Mouse (Mus musculus) forebrain, embryonic 15.5 days (tissue): ENCODE results near the gene Tspan5. TPM values are rescaled to one million over a fixed set of nuclear protein-coding genes. Genes with fewer than 3 reads are reported as not detected.

Experiments
- ATAC-seq: fragments of 200-750 bp; cut with Nextera tagmentation; replicated peaks from 2 replicates; pipeline ENCODE4 v1.8.0; 2017; ENCODE audit warnings: mild to moderate bottlenecking, moderate TSS enrichment, moderate library complexity
- H3K27ac ChIP-seq: fragments of 300-500 bp; sonication (generic); replicated peaks from 2 replicates; pipeline ENCODE4 v1.5.1; 2015; ENCODE audit warnings: mild to moderate bottlenecking, inconsistent platforms
- H3K27me3 ChIP-seq: fragments of 300-500 bp; sonication (generic); 2 replicates; pipeline ENCODE4 v1.6.1; 2015; ENCODE audit warnings: inconsistent platforms
- H3K36me3 ChIP-seq: fragments of 300-500 bp; sonication (generic); 2 replicates; pipeline ENCODE4 v1.6.1; 2015; ENCODE audit warnings: mild to moderate bottlenecking, inconsistent platforms
- H3K4me1 ChIP-seq: fragments of 300-500 bp; sonication (generic); 2 replicates; pipeline ENCODE4 v1.6.1; 2015; ENCODE audit warnings: inconsistent platforms
- H3K4me2 ChIP-seq: fragments of 300-500 bp; sonication (generic); replicated peaks from 2 replicates; pipeline ENCODE4 v1.6.1; 2015; ENCODE audit warnings: mild to moderate bottlenecking, inconsistent platforms
- H3K4me3 ChIP-seq: fragments of 300-500 bp; sonication (generic); 2 replicates; pipeline ENCODE4 v1.5.1; 2015; ENCODE audit warnings: mild to moderate bottlenecking, inconsistent platforms
- H3K9ac ChIP-seq: fragments of 300-500 bp; sonication (generic); replicated peaks from 2 replicates; pipeline ENCODE4 v1.6.1; 2015; ENCODE audit warnings: mild to moderate bottlenecking, inconsistent platforms
- H3K9me3 ChIP-seq: fragments of 300-500 bp; sonication (generic); 2 replicates; pipeline ENCODE4 v1.6.1; 2016; ENCODE audit warnings: inconsistent platforms
- WGBS: fragments of 180-500 bp; shearing (Covaris S2); methylation state at CpG from one replicate; pipeline ENCODE4 v1.1.7; 2015; ENCODE audit warnings: mixed read lengths; 5-methylcytosine and 5-hydroxymethylcytosine counted together
- polyA plus RNA-seq: library from polyadenylated mRNA; unstranded; fragments of >200 nt; fragmentation: Nextera tagmentation; extraction: Ambion mirVana; gene quantifications from 2 replicates; pipeline ENCODE4 v1.2.1, GENCODE M21; 2015

The Tspan5 gene
- polyA plus RNA-seq, 1 experiment from 2014 or later, result 104 TPM

- no peak overlapping the region for H3K9ac ChIP-seq
- H3K27ac ChIP-seq, result no peak overlapping the region
- no peak overlapping the region for H3K4me2 ChIP-seq
- no peaks in the 10 kb centered on the region for H3K36me3 ChIP-seq
- 85% methylated on average over 5 of the region's 5 CpGs for WGBS
- no peak for ATAC-seq
- no peaks in the 10 kb centered on the region for H3K9me3 ChIP-seq
- H3K4me1 ChIP-seq, result no peaks in the 10 kb centered on the region
- no peaks in the 10 kb centered on the region for H3K27me3 ChIP-seq
- H3K4me3 ChIP-seq, result no peak overlapping the region
Observed at GRCm38 (mm10) chr3:138722152-138722551, 19.8 kb upstream of the Tspan5 start.

- WGBS, result 82% methylated on average over 8 of the region's 8 CpGs
- Histone ChIP-seq H3K4me1 (no peaks in the 10 kb centered on the region), H3K27ac (no peak overlapping the region), H3K4me3 (no peak overlapping the region), H3K27me3 (no peaks in the 10 kb centered on the region), H3K36me3 (no peaks in the 10 kb centered on the region), H3K4me2 (no peak overlapping the region), H3K9ac (no peak overlapping the region), H3K9me3 (no peaks in the 10 kb centered on the region)
- no peak for ATAC-seq
Observed at GRCm38 (mm10) chr3:138727571-138727970, 14.4 kb upstream of the Tspan5 start.

- ATAC-seq, result 0 out of 2 replicates have a peak, but pooled peaks have one; percentile 29
- Histone ChIP-seq H3K36me3 (no peaks in the 10 kb centered on the region), H3K4me3 (no peak overlapping the region), H3K27ac (no peak overlapping the region), H3K4me2 (no peak overlapping the region), H3K4me1 (no peaks in the 10 kb centered on the region), H3K9me3 (no peaks in the 10 kb centered on the region), H3K27me3 (no peaks in the 10 kb centered on the region), H3K9ac (no peak overlapping the region)
- 78% methylated on average over 3 of the region's 3 CpGs for WGBS
Observed at GRCm38 (mm10) chr3:138728840-138729239, 13.2 kb upstream of the Tspan5 start.

GRCm38 (mm10) chr3:138730812-138731211 is 11.2 kb upstream of the Tspan5 start:
- Histone ChIP-seq H3K27me3 (no peaks in the 10 kb centered on the region), H3K9me3 (no peaks in the 10 kb centered on the region), H3K4me1 (no peaks in the 10 kb centered on the region), H3K27ac (no peak overlapping the region), H3K9ac (no peak overlapping the region), H3K4me2 (no peak overlapping the region), H3K36me3 (no peaks in the 10 kb centered on the region), H3K4me3 (no peak overlapping the region)
- 58% methylated on average over 3 of the region's 3 CpGs for WGBS
- ATAC-seq, result no peak

GRCm38 (mm10) chr3:138735760-138736159 is 6.2 kb upstream of the Tspan5 start:
- Histone ChIP-seq H3K27me3 (no peaks in the 10 kb centered on the region), H3K27ac (no peak overlapping the region), H3K4me1 (no peaks in the 10 kb centered on the region), H3K9me3 (no peaks in the 10 kb centered on the region), H3K9ac (no peak overlapping the region), H3K36me3 (no peaks in the 10 kb centered on the region), H3K4me3 (no peak overlapping the region), H3K4me2 (no peak overlapping the region)
- ATAC-seq, result no peak
- WGBS, result 82% methylated on average over 5 of the region's 5 CpGs

GRCm38 (mm10) chr3:138739150-138739700 is 2.8 kb upstream of the Tspan5 start:
- Histone ChIP-seq H3K4me2 (no peak overlapping the region), H3K9ac (no peak overlapping the region), H3K4me3 (no peak overlapping the region), H3K4me1 (peaks cover 13% of the 10 kb centered on the region), H3K27ac (no peak overlapping the region), H3K36me3 (no peaks in the 10 kb centered on the region), H3K27me3 (no peaks in the 10 kb centered on the region), H3K9me3 (no peaks in the 10 kb centered on the region)
- WGBS, result 87% methylated on average over 4 of the region's 4 CpGs
- ATAC-seq, result no peak

GRCm38 (mm10) chr3:138740291-138740690 is 1.7 kb upstream of the Tspan5 start:
- no peak overlapping the region for H3K4me3 ChIP-seq
- no peak overlapping the region for H3K27ac ChIP-seq
- no peaks in the 10 kb centered on the region for H3K27me3 ChIP-seq
- no peaks in the 10 kb centered on the region for H3K36me3 ChIP-seq
- H3K9me3 ChIP-seq, result no peaks in the 10 kb centered on the region
- H3K9ac ChIP-seq, result no peak overlapping the region
- ATAC-seq, result no peak
- H3K4me2 ChIP-seq, result no peak overlapping the region
- H3K4me1 ChIP-seq, result peaks cover 24% of the 10 kb centered on the region
- 92% methylated on average over 3 of the region's 3 CpGs for WGBS

GRCm38 (mm10) chr3:138740843-138741540 is 1.0 kb upstream of the Tspan5 start:
- H3K9me3 ChIP-seq, result no peaks in the 10 kb centered on the region
- H3K4me3 ChIP-seq, result peak overlapping the region; percentile 95
- ATAC-seq, result no peak
- peak overlapping the region; percentile 66 for H3K4me2 ChIP-seq
- WGBS, result 69% methylated on average over 8 of the region's 8 CpGs
- peak overlapping the region; percentile 94 for H3K27ac ChIP-seq
- H3K4me1 ChIP-seq, result peaks cover 31% of the 10 kb centered on the region
- H3K9ac ChIP-seq, result peak overlapping the region; percentile 89; the same call in 1 of the 2 replicates
- no peaks in the 10 kb centered on the region for H3K36me3 ChIP-seq
- H3K27me3 ChIP-seq, result no peaks in the 10 kb centered on the region

- Histone ChIP-seq H3K9me3 (no peaks in the 10 kb centered on the region), H3K36me3 (no peaks in the 10 kb centered on the region), H3K9ac (peak overlapping the region; percentile 89), H3K4me1 (peaks cover 45% of the 10 kb centered on the region), H3K4me2 (peak overlapping the region; percentile 66), H3K27ac (peak overlapping the region; percentile 94), H3K4me3 (peak overlapping the region; percentile 95), H3K27me3 (no peaks in the 10 kb centered on the region)
- ATAC-seq, result peak; percentile 23; the same call in 1 of the 2 replicates
- WGBS, result under 1% methylated on average over 23 of the region's 23 CpGs
Observed at GRCm38 (mm10) chr3:138742566-138742930, 553 bp downstream of the Tspan5 start.

GRCm38 (mm10) chr3:138743061-138743671 is 1.2 kb downstream of the Tspan5 start:
- no peaks in the 10 kb centered on the region for H3K9me3 ChIP-seq
- H3K4me3 ChIP-seq, result peak overlapping the region; percentile 95
- no peaks in the 10 kb centered on the region for H3K36me3 ChIP-seq
- H3K9ac ChIP-seq, result peak overlapping the region; percentile 89
- peak overlapping the region; percentile 66 for H3K4me2 ChIP-seq
- WGBS, result 0% methylated on average over 33 of the region's 33 CpGs
- H3K27ac ChIP-seq, result peak overlapping the region; percentile 94
- peak; percentile 81 for ATAC-seq
- H3K4me1 ChIP-seq, result peaks cover 49% of the 10 kb centered on the region
- no peaks in the 10 kb centered on the region for H3K27me3 ChIP-seq

GRCm38 (mm10) chr3:138744030-138744774 is 2.2 kb downstream of the Tspan5 start:
- H3K27ac ChIP-seq, result peak overlapping the region; percentile 94
- WGBS, result 19% methylated on average over 8 of the region's 8 CpGs

GRCm38 (mm10) chr3:138745091-138745490 is 3.1 kb downstream of the Tspan5 start:
- H3K36me3 ChIP-seq, result no peaks in the 10 kb centered on the region
- H3K27me3 ChIP-seq, result no peaks in the 10 kb centered on the region
- H3K4me3 ChIP-seq, result peak overlapping the region; percentile 95
- H3K27ac ChIP-seq, result peak overlapping the region; percentile 94; the same call in 1 of the 2 replicates
- peak overlapping the region; percentile 89; the same call in 1 of the 2 replicates for H3K9ac ChIP-seq
- H3K9me3 ChIP-seq, result no peaks in the 10 kb centered on the region
- H3K4me1 ChIP-seq, result peaks cover 59% of the 10 kb centered on the region
- ATAC-seq, result no peak
- peak overlapping the region; percentile 66 for H3K4me2 ChIP-seq
- WGBS, result 64% methylated on average over 11 of the region's 11 CpGs

More at GRCm38 (mm10) chr3:138744030-138744774, 2.2 kb downstream of the Tspan5 start:
- no peak for ATAC-seq
- Histone ChIP-seq H3K27me3 (no peaks in the 10 kb centered on the region), H3K4me3 (peak overlapping the region; percentile 95), H3K36me3 (no peaks in the 10 kb centered on the region), H3K4me1 (peaks cover 50% of the 10 kb centered on the region), H3K9me3 (no peaks in the 10 kb centered on the region), H3K4me2 (peak overlapping the region; percentile 66), H3K9ac (peak overlapping the region; percentile 89)
